ENCODE assay signal across 17 mouse cellular contexts in the genomic region with DNA sequence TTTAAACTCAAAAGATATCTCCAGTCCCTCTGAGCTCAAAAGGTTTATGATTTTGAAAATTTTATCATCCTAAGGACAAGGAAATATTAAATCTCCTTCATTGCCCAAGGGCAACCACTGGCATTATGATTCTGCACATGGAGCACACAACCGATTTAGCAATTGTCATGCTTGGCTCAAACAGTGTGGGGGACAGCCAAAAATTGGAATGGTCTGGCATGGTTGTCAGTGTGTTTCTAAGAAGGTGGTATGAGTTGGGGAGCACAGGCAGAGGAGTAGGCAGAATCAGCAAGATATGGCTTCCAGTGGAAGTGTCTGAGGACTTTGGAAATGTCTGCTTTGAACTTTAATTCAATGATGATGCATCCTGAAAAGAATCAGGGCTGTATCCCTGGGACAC.
"Had no signal": no experiment of that assay in that cellular context is flagged by ENCODE, and none has a peak within 500 bp of the region (broad histone marks: within the 10 kb centered on the region; RNA-seq: fewer than 3 reads in every experiment).

No protein-coding gene starts in this region.

- DNase-seq: kidney, postnatal 10 days; kidney, postnatal 4 days; liver; liver, embryonic 13.5 days; liver, postnatal 0 days; lung, postnatal 14 days; right cerebral cortex, postnatal 14 days; thymus, adult 2 months; thymus, postnatal 25 days had no signal

- H3K4me2 ChIP-seq: limb, embryonic 12.5 days; liver, embryonic 13.5 days; lung, embryonic 15.5 days; midbrain, embryonic 13.5 days; neural tube, embryonic 13.5 days; stomach, embryonic 15.5 days had no signal

- H3K27ac ChIP-seq: left cerebral cortex, adult 2 months; limb, embryonic 12.5 days; liver, embryonic 13.5 days; lung, embryonic 15.5 days; macrophage; midbrain, embryonic 13.5 days; neural tube, embryonic 13.5 days; stomach, embryonic 15.5 days had no signal

- H3K9ac ChIP-seq: limb, embryonic 12.5 days; liver, embryonic 13.5 days; liver, postnatal 0 days; lung, embryonic 15.5 days; midbrain, embryonic 13.5 days; neural tube, embryonic 13.5 days; stomach, embryonic 15.5 days had no signal

- H3K27me3 ChIP-seq: limb, embryonic 12.5 days; liver, embryonic 13.5 days; lung, embryonic 15.5 days; megakaryocyte, embryonic 14.5 days; midbrain, embryonic 13.5 days; neural tube, embryonic 13.5 days; stomach, embryonic 15.5 days had no signal

- H3K36me3 ChIP-seq: limb, embryonic 12.5 days; liver, embryonic 13.5 days; lung, embryonic 15.5 days; midbrain, embryonic 13.5 days; neural tube, embryonic 13.5 days; stomach, embryonic 15.5 days had no signal

- H3K4me3 ChIP-seq: left cerebral cortex, adult 2 months; limb, embryonic 12.5 days; liver, embryonic 13.5 days; lung, embryonic 15.5 days; megakaryocyte, embryonic 14.5 days; midbrain, embryonic 13.5 days; neural tube, embryonic 13.5 days; stomach, embryonic 15.5 days had no signal

- ATAC-seq: liver, postnatal 0 days; midbrain, embryonic 13.5 days had no signal

- H3K9me3 ChIP-seq: limb, embryonic 12.5 days; liver, embryonic 13.5 days; lung, embryonic 15.5 days; megakaryocyte, embryonic 14.5 days; midbrain, embryonic 13.5 days; neural tube, embryonic 13.5 days; stomach, embryonic 15.5 days had no signal

- H3K4me1 ChIP-seq: limb, embryonic 12.5 days; liver, embryonic 13.5 days; lung, embryonic 15.5 days; megakaryocyte, embryonic 14.5 days; stomach, embryonic 15.5 days had no signal
